Mouse (Mus musculus): ENCODE measurements around the gene Sypl. TPM values are rescaled to one million over a fixed set of nuclear protein-coding genes. Genes with fewer than 3 reads are reported as not detected.

The Sypl gene
- polyA plus RNA-seq, 2 experiments, result 54.1 to 104 TPM

GRCm38 (mm10) chr12:32972287-32972686 is 18.6 kb downstream of the Sypl start:
- Histone ChIP-seq H3K4me3 (replicated peaks; ENCODE audit: low read length) (no peak overlapping the region), H3K4me2 (replicated peaks; ENCODE audit: low read depth, low read length, severe bottlenecking) (no peak overlapping the region), H3K27me3 (ENCODE audit: control insufficient read depth, insufficient read depth, low read length) (no peaks in the 10 kb centered on the region), H3K27ac (replicated peaks; ENCODE audit: low read depth, low read length) (no peak overlapping the region), H3K9ac (ENCODE audit: low read depth, low read length, severe bottlenecking) (no peak overlapping the region), H3K4me1 (ENCODE audit: control insufficient read depth, insufficient read depth, low read length) (no peaks in the 10 kb centered on the region), H3K36me3 (ENCODE audit: control insufficient read depth, insufficient read depth, low read length) (peaks cover 43% of the 10 kb centered on the region), H3K9me3 (ENCODE audit: control insufficient read depth, low read length) (no peaks in the 10 kb centered on the region)
- no peak for DNase-seq (ENCODE audit: low spot score)
- ATAC-seq (ENCODE audit: low FRiP score, low read depth), result no peak
- TF ChIP-seq POLR2A (IDR thresholded peaks at IDR 0.05; ENCODE audit: borderline replicate concordance, extremely low read depth, insufficient read depth, insufficient read length), result no peak
- WGBS, result 78% methylated on average over 1 of the region's 1 CpGs

GRCm38 (mm10) chr12:32974893-32975292 is 21.2 kb downstream of the Sypl start:
- ATAC-seq (ENCODE audit: low FRiP score, low read depth), result no peak
- Histone ChIP-seq H3K4me1 (ENCODE audit: control insufficient read depth, insufficient read depth, low read length) (no peaks in the 10 kb centered on the region), H3K9me3 (ENCODE audit: control insufficient read depth, low read length) (no peaks in the 10 kb centered on the region), H3K27ac (replicated peaks; ENCODE audit: low read depth, low read length) (no peak overlapping the region), H3K9ac (ENCODE audit: low read depth, low read length, severe bottlenecking) (no peak overlapping the region), H3K4me2 (replicated peaks; ENCODE audit: low read depth, low read length, severe bottlenecking) (no peak overlapping the region), H3K36me3 (ENCODE audit: control insufficient read depth, insufficient read depth, low read length) (peaks cover 26% of the 10 kb centered on the region), H3K4me3 (replicated peaks; ENCODE audit: low read length) (no peak overlapping the region), H3K27me3 (ENCODE audit: control insufficient read depth, insufficient read depth, low read length) (no peaks in the 10 kb centered on the region)
- TF ChIP-seq POLR2A (IDR thresholded peaks at IDR 0.05; ENCODE audit: borderline replicate concordance, extremely low read depth, insufficient read depth, insufficient read length), result no peak
- no peak for DNase-seq (ENCODE audit: low spot score)

GRCm38 (mm10) chr12:32975501-32975900 is 21.8 kb downstream of the Sypl start:
- WGBS, result 56% methylated on average over 3 of the region's 3 CpGs
- no peak overlapping the region for H3K27ac ChIP-seq (replicated peaks; ENCODE audit: low read depth, low read length)

GRCm38 (mm10) chr12:32982631-32983030 is 28.9 kb downstream of the Sypl start:
- no peak overlapping the region for H3K4me3 ChIP-seq (replicated peaks; ENCODE audit: low read length)
- DNase-seq (ENCODE audit: low spot score) (no peak), ATAC-seq (ENCODE audit: low FRiP score, low read depth) (no peak)
- 100% methylated on average over 1 of the region's 1 CpGs for WGBS
- H3K4me2 ChIP-seq (replicated peaks; ENCODE audit: low read depth, low read length, severe bottlenecking), result no peak overlapping the region
- no peaks in the 10 kb centered on the region for H3K9me3 ChIP-seq (ENCODE audit: control insufficient read depth, low read length)
- no peaks in the 10 kb centered on the region for H3K4me1 ChIP-seq (ENCODE audit: control insufficient read depth, insufficient read depth, low read length)
- H3K27ac ChIP-seq (replicated peaks; ENCODE audit: low read depth, low read length), result no peak overlapping the region
- H3K27me3 ChIP-seq (ENCODE audit: control insufficient read depth, insufficient read depth, low read length), result no peaks in the 10 kb centered on the region
- no peaks in the 10 kb centered on the region for H3K36me3 ChIP-seq (ENCODE audit: control insufficient read depth, insufficient read depth, low read length)
- H3K9ac ChIP-seq (ENCODE audit: low read depth, low read length, severe bottlenecking), result no peak overlapping the region
- no peak for TF ChIP-seq POLR2A (IDR thresholded peaks at IDR 0.05; ENCODE audit: borderline replicate concordance, extremely low read depth, insufficient read depth, insufficient read length)

More at GRCm38 (mm10) chr12:32975501-32975900, 21.8 kb downstream of the Sypl start:
- ATAC-seq (ENCODE audit: low FRiP score, low read depth) (no peak), DNase-seq (ENCODE audit: low spot score) (no peak)
- no peak for TF ChIP-seq POLR2A (IDR thresholded peaks at IDR 0.05; ENCODE audit: borderline replicate concordance, extremely low read depth, insufficient read depth, insufficient read length)
- no peak overlapping the region for H3K9ac ChIP-seq (ENCODE audit: low read depth, low read length, severe bottlenecking)
- H3K4me1 ChIP-seq (ENCODE audit: control insufficient read depth, insufficient read depth, low read length), result no peaks in the 10 kb centered on the region
- no peaks in the 10 kb centered on the region for H3K9me3 ChIP-seq (ENCODE audit: control insufficient read depth, low read length)
- H3K4me2 ChIP-seq (replicated peaks; ENCODE audit: low read depth, low read length, severe bottlenecking), result no peak overlapping the region
- no peaks in the 10 kb centered on the region for H3K27me3 ChIP-seq (ENCODE audit: control insufficient read depth, insufficient read depth, low read length)
- no peak overlapping the region for H3K4me3 ChIP-seq (replicated peaks; ENCODE audit: low read length)
- H3K36me3 ChIP-seq (ENCODE audit: control insufficient read depth, insufficient read depth, low read length), result peaks cover 23% of the 10 kb centered on the region

DNA sequence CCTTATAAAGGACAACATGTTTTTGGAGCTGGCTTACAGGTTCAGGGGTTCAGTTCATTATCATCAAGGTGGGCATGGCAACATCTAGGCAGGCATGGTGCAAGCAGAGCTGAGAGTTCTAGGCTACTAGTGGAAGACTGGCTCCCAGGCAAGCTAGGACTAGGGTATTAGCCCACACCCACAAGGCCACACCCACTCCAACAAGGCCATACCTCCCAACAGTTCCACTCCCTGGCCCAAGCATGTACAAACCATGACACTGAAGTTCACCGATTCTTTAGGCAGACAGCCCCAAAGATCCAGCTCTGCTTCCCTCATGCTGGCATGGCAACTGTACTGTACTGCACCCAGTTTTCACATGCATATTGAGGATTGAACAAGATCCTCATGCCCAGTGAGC is 29.4 kb downstream of the Sypl start:
- H3K4me3 ChIP-seq (replicated peaks; ENCODE audit: low read length), result no peak overlapping the region
- no peaks in the 10 kb centered on the region for H3K4me1 ChIP-seq (ENCODE audit: control insufficient read depth, insufficient read depth, low read length)
- ATAC-seq (ENCODE audit: low FRiP score, low read depth), result no peak
- DNase-seq (ENCODE audit: low spot score), result no peak
- H3K9me3 ChIP-seq (ENCODE audit: control insufficient read depth, low read length), result no peaks in the 10 kb centered on the region
- WGBS, result 85% methylated on average over 1 of the region's 1 CpGs
- H3K27ac ChIP-seq (replicated peaks; ENCODE audit: low read depth, low read length), result no peak overlapping the region
- TF ChIP-seq POLR2A (IDR thresholded peaks at IDR 0.05; ENCODE audit: borderline replicate concordance, extremely low read depth, insufficient read depth, insufficient read length), result no peak
- no peaks in the 10 kb centered on the region for H3K36me3 ChIP-seq (ENCODE audit: control insufficient read depth, insufficient read depth, low read length)
- H3K4me2 ChIP-seq (replicated peaks; ENCODE audit: low read depth, low read length, severe bottlenecking), result no peak overlapping the region
- no peaks in the 10 kb centered on the region for H3K27me3 ChIP-seq (ENCODE audit: control insufficient read depth, insufficient read depth, low read length)
- H3K9ac ChIP-seq (ENCODE audit: low read depth, low read length, severe bottlenecking), result no peak overlapping the region

DNA sequence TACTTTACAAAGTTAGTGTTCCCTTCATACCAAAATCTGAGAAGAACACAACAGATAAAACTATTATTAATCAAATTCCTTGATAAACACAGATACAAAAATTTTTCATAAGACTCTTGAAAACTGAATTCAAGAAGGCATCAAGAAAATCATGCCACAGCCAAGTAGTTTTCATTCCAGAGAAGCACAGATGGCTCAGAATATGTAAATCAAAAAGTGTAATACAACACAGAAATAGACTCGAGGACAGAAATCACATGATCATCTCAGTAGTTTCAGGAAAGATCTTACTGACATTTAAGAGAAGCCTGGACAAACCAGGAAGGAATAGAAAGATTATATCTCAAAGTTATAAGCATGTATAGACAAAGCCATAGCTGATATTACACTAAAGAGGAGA is 32.6 kb downstream of the Sypl start:
- Histone ChIP-seq H3K9me3 (ENCODE audit: control insufficient read depth, low read length) (no peaks in the 10 kb centered on the region), H3K9ac (ENCODE audit: low read depth, low read length, severe bottlenecking) (no peak overlapping the region), H3K36me3 (ENCODE audit: control insufficient read depth, insufficient read depth, low read length) (no peaks in the 10 kb centered on the region), H3K4me3 (replicated peaks; ENCODE audit: low read length) (no peak overlapping the region), H3K27ac (replicated peaks; ENCODE audit: low read depth, low read length) (no peak overlapping the region), H3K4me2 (replicated peaks; ENCODE audit: low read depth, low read length, severe bottlenecking) (no peak overlapping the region), H3K27me3 (ENCODE audit: control insufficient read depth, insufficient read depth, low read length) (no peaks in the 10 kb centered on the region), H3K4me1 (ENCODE audit: control insufficient read depth, insufficient read depth, low read length) (no peaks in the 10 kb centered on the region)
- TF ChIP-seq POLR2A (IDR thresholded peaks at IDR 0.05; ENCODE audit: borderline replicate concordance, extremely low read depth, insufficient read depth, insufficient read length), result no peak
- DNase-seq (ENCODE audit: low spot score) (no peak), ATAC-seq (ENCODE audit: low FRiP score, low read depth) (no peak)
- WGBS, result 80% methylated on average over 1 of the region's 1 CpGs

Measured in limb, embryonic 14.5 days (tissue).